Mouse (Mus musculus): ENCODE measurements at regions not wholly inside any gene's neighbourhood (a gene's known extent, or its start where the extent isn't known, plus 50 kb on each side); places are given as distances from the start of the nearest gene placed in this dataset.

DNA sequence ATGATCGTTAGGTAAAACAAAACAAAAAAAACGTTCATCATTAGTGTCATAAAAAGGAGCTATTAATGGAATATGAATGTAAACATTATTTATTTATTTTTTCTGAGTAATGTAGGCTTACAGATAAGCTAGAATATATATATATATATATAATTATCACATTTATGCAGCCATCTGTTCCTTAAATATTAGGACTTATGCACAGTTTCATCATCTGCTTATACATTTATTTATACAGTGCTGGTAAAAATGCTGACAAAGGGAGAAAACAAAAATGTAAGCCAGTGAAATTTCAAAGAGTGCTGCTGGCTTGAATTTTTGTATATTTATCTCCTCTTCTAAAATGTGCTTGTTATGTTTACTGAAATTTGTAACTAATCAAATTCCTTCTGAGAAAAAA, 4841.7 kb upstream of the Gm7489 start:
- DNase-seq: no peak

DNA sequence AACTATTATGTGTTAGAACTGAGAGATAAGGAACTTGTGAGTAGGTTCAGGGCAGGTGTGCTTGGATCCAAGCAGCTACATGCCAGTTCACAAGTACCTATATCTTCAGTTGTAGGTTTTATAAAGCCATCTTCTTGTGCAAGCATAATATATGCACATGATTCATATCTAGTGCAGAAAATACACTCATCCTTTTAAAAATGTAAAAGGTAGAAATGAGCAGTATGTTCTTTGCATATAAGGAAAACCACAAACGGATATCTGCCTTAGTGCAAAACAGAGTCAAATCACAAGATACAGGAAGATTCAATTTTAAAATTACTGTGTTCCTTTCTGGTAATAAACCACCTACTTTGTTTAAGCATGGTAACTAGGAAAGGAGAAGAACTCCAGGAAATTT, 4819.6 kb upstream of the Gm7489 start:
- no peak for DNase-seq

DNA sequence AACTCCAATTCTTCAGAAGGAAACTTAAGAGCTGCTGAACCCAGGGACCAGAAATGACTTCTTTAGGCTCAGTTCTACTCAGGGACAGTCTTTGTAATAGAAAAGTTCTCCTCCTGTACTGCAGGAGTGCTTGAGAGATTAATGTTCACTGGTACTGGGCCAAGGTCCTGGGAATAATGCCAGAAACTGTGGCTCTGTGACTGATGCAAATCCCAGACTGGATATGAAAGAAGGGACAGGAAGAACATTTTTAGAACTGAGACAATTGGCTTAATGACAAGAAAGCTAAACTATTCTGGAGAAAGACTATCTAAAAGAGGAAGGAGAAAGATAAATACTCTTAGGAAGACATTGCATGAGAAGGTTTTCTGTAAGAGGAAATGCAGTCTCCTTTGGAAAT, 4818.8 kb upstream of the Gm7489 start:
- peak; percentile 8 for DNase-seq

DNA sequence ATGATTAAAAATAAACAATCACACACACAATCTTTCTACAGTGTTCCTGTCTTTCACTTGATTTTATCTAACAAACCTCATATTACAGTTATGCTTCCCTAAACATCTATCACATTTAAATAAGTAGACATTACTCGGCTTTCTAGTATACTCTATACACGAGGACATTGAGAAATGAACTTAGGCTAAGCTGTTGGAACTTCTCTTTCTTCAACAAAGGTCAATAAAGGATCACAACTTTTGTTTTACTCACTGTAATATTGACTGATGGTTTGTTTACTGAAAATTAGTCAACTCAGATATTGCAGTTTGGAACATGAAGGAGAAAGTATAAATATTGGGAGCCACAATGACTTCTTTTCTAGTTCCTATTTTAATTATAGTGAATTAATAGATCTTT, 4818.3 kb upstream of the Gm7489 start:
- no peak for DNase-seq
